Comparison of ENCODE assay signal across 22 mouse cellular contexts in genomic region chrX:7168799-7169198, GRCm38 (mm10).
DNase-seq lines count a peak whose midpoint lies in the region; ATAC-seq and TF ChIP-seq lines count a peak whose summit lies in the region.
"Had no signal": no experiment of that assay in that cellular context is flagged by ENCODE, and none has a peak within 500 bp of the region (broad histone marks: within the 10 kb centered on the region; RNA-seq: fewer than 3 reads in every experiment).

No protein-coding gene starts in this region.

- H3K9me3 ChIP-seq in limb, embryonic 14.5 days (ENCODE audit: control insufficient read depth, low read length), result no peaks in the 10 kb centered on the region
- H3K9me3 ChIP-seq in hindbrain, embryonic 16.5 days (ENCODE audit: control insufficient read depth, low read length), result no peaks in the 10 kb centered on the region
- H3K9me3 ChIP-seq in heart, embryonic 12.5 days (replicated peaks), result no peaks in the 10 kb centered on the region
- H3K9me3 ChIP-seq: embryonic facial prominence, embryonic 12.5 days; hindbrain, embryonic 15.5 days; lung, embryonic 15.5 days had no signal

- no peak overlapping the region for H3K4me2 ChIP-seq in limb, embryonic 14.5 days (replicated peaks; ENCODE audit: low read depth, low read length, severe bottlenecking)
- no peak overlapping the region for H3K4me2 ChIP-seq in hindbrain, embryonic 16.5 days (ENCODE audit: low read length)
- H3K4me2 ChIP-seq in heart, embryonic 12.5 days, result no peak overlapping the region
- H3K4me2 ChIP-seq: embryonic facial prominence, embryonic 12.5 days; hindbrain, embryonic 15.5 days; lung, embryonic 15.5 days had no signal

- ATAC-seq in limb, embryonic 14.5 days (ENCODE audit: low FRiP score, low read depth), result no peak; the same call in 1 of the 2 replicates
- no peak for ATAC-seq in hindbrain, embryonic 16.5 days
- ATAC-seq in heart, embryonic 12.5 days (ENCODE audit: insufficient number of reproducible peaks, low FRiP score), result no peak
- ATAC-seq: forebrain, embryonic 14.5 days; intestine, embryonic 16.5 days; midbrain, embryonic 16.5 days had no signal

- no peaks in the 10 kb centered on the region for H3K27me3 ChIP-seq in limb, embryonic 14.5 days (ENCODE audit: control insufficient read depth, insufficient read depth, low read length)
- no peaks in the 10 kb centered on the region for H3K27me3 ChIP-seq in hindbrain, embryonic 16.5 days (replicated peaks; ENCODE audit: control insufficient read depth, insufficient read depth, low read length)
- no peaks in the 10 kb centered on the region for H3K27me3 ChIP-seq in heart, embryonic 12.5 days (replicated peaks)
- H3K27me3 ChIP-seq: embryonic facial prominence, embryonic 12.5 days; hindbrain, embryonic 15.5 days; lung, embryonic 15.5 days had no signal

- no peak overlapping the region for H3K9ac ChIP-seq in limb, embryonic 14.5 days (ENCODE audit: low read depth, low read length, severe bottlenecking)
- H3K9ac ChIP-seq in hindbrain, embryonic 16.5 days (ENCODE audit: low read depth, low read length), result no peak overlapping the region
- no peak overlapping the region for H3K9ac ChIP-seq in heart, embryonic 12.5 days
- H3K9ac ChIP-seq: embryonic facial prominence, embryonic 12.5 days; hindbrain, embryonic 15.5 days; liver, embryonic 14.5 days; lung, embryonic 15.5 days had no signal

- peaks cover 14% of the 10 kb centered on the region; the same call in 1 of the 2 replicates for H3K36me3 ChIP-seq in limb, embryonic 14.5 days (ENCODE audit: control insufficient read depth, insufficient read depth, low read length)
- peaks cover 6% of the 10 kb centered on the region; the same call in 1 of the 2 replicates for H3K36me3 ChIP-seq in hindbrain, embryonic 16.5 days (ENCODE audit: control insufficient read depth, insufficient read depth, low read length)
- H3K36me3 ChIP-seq in heart, embryonic 12.5 days, result peaks cover 23% of the 10 kb centered on the region
- H3K36me3 ChIP-seq: hindbrain, embryonic 15.5 days; lung, embryonic 15.5 days had no signal

- H3K4me1 ChIP-seq in limb, embryonic 14.5 days (ENCODE audit: control insufficient read depth, insufficient read depth, low read length), result 0 out of 2 replicates have a peak, but pooled peaks cover 3% of the 10 kb centered on the region
- H3K4me1 ChIP-seq in hindbrain, embryonic 16.5 days (ENCODE audit: control insufficient read depth, insufficient read depth, low read depth, low read length), result no peaks in the 10 kb centered on the region
- peaks cover 4% of the 10 kb centered on the region for H3K4me1 ChIP-seq in heart, embryonic 12.5 days (replicated peaks)
- H3K4me1 ChIP-seq: embryonic facial prominence, embryonic 12.5 days; hindbrain, embryonic 15.5 days; lung, embryonic 15.5 days had no signal

- no peak for TF ChIP-seq POLR2A in limb, embryonic 14.5 days (IDR thresholded peaks at IDR 0.05; ENCODE audit: borderline replicate concordance, extremely low read depth, insufficient read depth, insufficient read length)

- no peak overlapping the region for H3K4me3 ChIP-seq in limb, embryonic 14.5 days (replicated peaks; ENCODE audit: low read length)
- H3K4me3 ChIP-seq in hindbrain, embryonic 16.5 days (ENCODE audit: low read length), result no peak overlapping the region
- no peak overlapping the region for H3K4me3 ChIP-seq in heart, embryonic 12.5 days
- H3K4me3 ChIP-seq: embryonic facial prominence, embryonic 12.5 days; hindbrain, embryonic 15.5 days; lung, embryonic 15.5 days had no signal

- peak; percentile 1 for DNase-seq in gastrocnemius, adult 18-20 months (ENCODE audit: low spot score)
- DNase-seq in gastrocnemius, postnatal 14 days, result no peak
- DNase-seq in spleen, postnatal 36 days (ENCODE audit: low spot score in 2 of 2), result peak; percentile 60 to 68
- no peak for DNase-seq in spleen, postnatal 4 days (ENCODE audit: low spot score in 2 of 2)
- DNase-seq in limb, embryonic 14.5 days (ENCODE audit: low spot score), result no peak
- no peak for DNase-seq in thymus, adult 18-20 months
- DNase-seq: adrenal gland, adult 2 months; cerebellum, adult 9-11 months; heart, postnatal 36 days; kidney, postnatal 4 days; layer of hippocampus, adult 9-11 months; right cerebral cortex, postnatal 4 days; thymus, postnatal 4 days had no signal

- intact Hi-C loops in gastrocnemius, postnatal 14 days (cut with DNase I; ENCODE audit: low total_unique reads), result no loop called here

- 0 out of 2 replicates have a peak overlapping the region, but pooled peaks have one; percentile 33 for H3K27ac ChIP-seq in limb, embryonic 14.5 days (replicated peaks; ENCODE audit: low read depth, low read length)
- no peak overlapping the region for H3K27ac ChIP-seq in hindbrain, embryonic 16.5 days (ENCODE audit: low read depth, low read length)
- H3K27ac ChIP-seq in heart, embryonic 12.5 days (ENCODE audit: poor library complexity, severe bottlenecking), result no peak overlapping the region
- H3K27ac ChIP-seq: embryonic facial prominence, embryonic 12.5 days; hindbrain, embryonic 15.5 days; liver, embryonic 14.5 days; lung, embryonic 15.5 days had no signal

- 58% methylated on average over 5 of the region's 5 CpGs for WGBS in limb, embryonic 14.5 days
- 86% methylated on average over 5 of the region's 5 CpGs for WGBS in hindbrain, embryonic 16.5 days
- 61% methylated on average over 5 of the region's 5 CpGs for WGBS in heart, embryonic 12.5 days

Comparison
In these comparisons a context has a peak if more than half of its experiments do, and no peak if none do; other contexts are left out.
1. DNase-seq: peak in gastrocnemius, adult 18-20 months (single experiment) and spleen, postnatal 36 days (2 of 2); none in gastrocnemius, postnatal 14 days (single experiment), spleen, postnatal 4 days (0 of 2), limb, embryonic 14.5 days (single experiment) and thymus, adult 18-20 months (0 of 2).